Mouse (Mus musculus): ENCODE data around the gene Supv3l1.

DNA sequence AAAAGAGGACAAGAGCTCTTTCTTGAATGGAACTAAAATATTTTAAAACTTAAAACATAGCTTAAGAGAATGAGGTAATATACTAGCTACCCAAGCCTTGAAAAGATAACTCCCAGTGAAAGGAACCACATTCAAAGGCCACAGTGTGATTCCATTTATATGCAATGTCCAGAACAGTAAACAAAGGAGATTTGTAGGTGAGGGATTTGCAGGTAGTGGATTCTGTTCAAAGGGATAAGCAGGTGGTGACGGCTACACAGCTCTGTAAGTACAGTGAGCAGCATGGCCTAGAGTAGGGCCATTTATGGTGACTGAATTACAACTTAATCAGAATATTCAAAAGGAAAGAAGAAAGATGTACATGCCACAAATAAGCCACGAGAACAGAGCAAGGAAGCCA is 27.4 kb upstream of the Supv3l1 start:
- TF ChIP-seq EP300 (IDR thresholded peaks at IDR 0.05; ENCODE audit: low read depth) (no peak), CTCF (IDR thresholded peaks at IDR 0.05; ENCODE audit: low read depth) (no peak)
